In genomic region chr15:89425711-89426121, GRCm38 (mm10) we compare ENCODE assay signal across 9 mouse cellular contexts. TPM values are rescaled to one million over a fixed set of nuclear protein-coding genes. Genes with fewer than 3 reads are reported as not detected.
DNase-seq lines count a peak whose midpoint lies in the region; ATAC-seq and TF ChIP-seq lines count a peak whose summit lies in the region.
"Had no signal": no experiment of that assay in that cellular context is flagged by ENCODE, and none has a peak within 500 bp of the region (broad histone marks: within the 10 kb centered on the region; RNA-seq: fewer than 3 reads in every experiment).

Gene Cpt1b (minus strand): TSS chr15:89425863.

- no peak within 1 kb of the TSS for H3K4me3 ChIP-seq in neural tube, embryonic 12.5 days
- H3K4me3 ChIP-seq in heart, adult 2 months: peak within 1 kb of the TSS; percentile 50
- no peak within 1 kb of the TSS for H3K4me3 ChIP-seq in kidney, postnatal 0 days (replicated peaks; ENCODE audit: low read depth, low read length)
- H3K4me3 ChIP-seq: lung, embryonic 15.5 days had no signal

- peaks cover 36% of the 10 kb centered on the region for H3K36me3 ChIP-seq in neural tube, embryonic 12.5 days
- peaks cover 8% of the 10 kb centered on the region for H3K36me3 ChIP-seq in heart, adult 2 months (ENCODE audit: control insufficient read depth, insufficient read depth, low read length)
- H3K36me3 ChIP-seq in kidney, postnatal 0 days (ENCODE audit: insufficient read depth, low read length): peaks cover 9% of the 10 kb centered on the region; the same call in 1 of the 2 replicates

- DNase-seq in neural tube, embryonic 10.5 days (ENCODE audit: extremely low spot score, low spot score): no peak
- DNase-seq in heart, adult 2 months: peak; percentile 69 to 83
- DNase-seq in kidney, postnatal 0 days (ENCODE audit: low spot score): peak; percentile 27
- no peak for DNase-seq in adipocyte (ENCODE audit: low spot score)
- DNase-seq in lung, postnatal 36 days: no peak
- DNase-seq in layer of hippocampus, adult 8-10 months (ENCODE audit: low spot score in 2 of 2): no peak

- intact Hi-C loops in heart, adult 2 months (cut with DNase I): no loop called here

- no peak for TF ChIP-seq CTCF in heart, adult 2 months (IDR thresholded peaks at IDR 0.05)
- TF ChIP-seq CTCF in kidney, postnatal 0 days (IDR thresholded peaks at IDR 0.05; ENCODE audit: low read depth): no peak

- no peaks in the 10 kb centered on the region for H3K79me2 ChIP-seq in heart, adult 2 months (replicated peaks; ENCODE audit: control insufficient read depth, insufficient read depth, low read length)

- no peak within 1 kb of the TSS for H3K9ac ChIP-seq in neural tube, embryonic 12.5 days
- H3K9ac ChIP-seq in heart, adult 2 months (ENCODE audit: low read depth, low read length): peak within 1 kb of the TSS; percentile 77
- 0 out of 2 replicates have a peak within 1 kb of the TSS, but pooled peaks have one; percentile 32 for H3K9ac ChIP-seq in kidney, postnatal 0 days (ENCODE audit: low read depth, low read length)
- H3K9ac ChIP-seq: lung, embryonic 15.5 days had no signal

- H3K27ac ChIP-seq in neural tube, embryonic 12.5 days: no peak within 1 kb of the TSS
- H3K27ac ChIP-seq in heart, adult 2 months: peak within 1 kb of the TSS; percentile 99
- H3K27ac ChIP-seq in kidney, postnatal 0 days: peak within 1 kb of the TSS; percentile 62; the same call in 1 of the 2 replicates
- H3K27ac ChIP-seq: lung, embryonic 15.5 days had no signal

- no peaks in the 10 kb centered on the region for H3K27me3 ChIP-seq in neural tube, embryonic 12.5 days (replicated peaks)
- no peaks in the 10 kb centered on the region for H3K27me3 ChIP-seq in heart, adult 2 months (ENCODE audit: control insufficient read depth, insufficient read depth, low read length)
- no peaks in the 10 kb centered on the region for H3K27me3 ChIP-seq in kidney, postnatal 0 days (ENCODE audit: insufficient read depth, low read length)
- H3K27me3 ChIP-seq: lung, embryonic 15.5 days had no signal

- no peaks in the 10 kb centered on the region for H3K9me3 ChIP-seq in neural tube, embryonic 12.5 days
- no peaks in the 10 kb centered on the region for H3K9me3 ChIP-seq in kidney, postnatal 0 days (replicated peaks; ENCODE audit: low read length)
- H3K9me3 ChIP-seq: lung, embryonic 15.5 days had no signal

- H3K4me2 ChIP-seq in neural tube, embryonic 12.5 days (replicated peaks): peak within 1 kb of the TSS; percentile 5; the same call in 1 of the 2 replicates
- H3K4me2 ChIP-seq in kidney, postnatal 0 days (ENCODE audit: low read length): peak within 1 kb of the TSS; percentile 34; the same call in 1 of the 2 replicates
- H3K4me2 ChIP-seq: lung, embryonic 15.5 days had no signal

- no peak for ATAC-seq in neural tube, embryonic 12.5 days (ENCODE audit: low FRiP score, low read depth)
- ATAC-seq in kidney, postnatal 0 days (replicated peaks; ENCODE audit: low FRiP score, low read depth): 0 out of 2 replicates have a peak, but pooled peaks have one; percentile 18
- no peak for ATAC-seq in megakaryocyte progenitor cell, adult 5-6 weeks (replicated peaks; ENCODE audit: poor library complexity)

- H3K4me1 ChIP-seq in neural tube, embryonic 12.5 days: peaks cover 12% of the 10 kb centered on the region; the same call in 1 of the 2 replicates
- H3K4me1 ChIP-seq in heart, adult 2 months (ENCODE audit: control insufficient read depth, insufficient read depth, low read length): no peaks in the 10 kb centered on the region; the same call in 1 of the 2 replicates
- H3K4me1 ChIP-seq in kidney, postnatal 0 days (replicated peaks; ENCODE audit: insufficient read depth, low read length): peaks cover 18% of the 10 kb centered on the region; the same call in 1 of the 2 replicates

- WGBS in neural tube, embryonic 12.5 days: 26% methylated on average over 6 of the region's 6 CpGs
- 40% methylated on average over 6 of the region's 6 CpGs for WGBS in heart, adult 2 months
- WGBS in kidney, postnatal 0 days: 30% methylated on average over 6 of the region's 6 CpGs

- TF ChIP-seq EP300 in heart, adult 2 months (IDR thresholded peaks at IDR 0.05; ENCODE audit: insufficient read depth, low read depth, low read length): peak; percentile 87

- peak; percentile 85 for TF ChIP-seq POLR2A in heart, adult 2 months (IDR thresholded peaks at IDR 0.05; ENCODE audit: insufficient read depth, low read depth, low read length)

RNA-seq across cellular contexts. Expression of gene Cpt1b, which starts in this region (rescaled TPM):
- polyA plus RNA-seq in neural tube, embryonic 12.5 days (2016; fragmentation: Nextera tagmentation; extraction: Ambion mirVana): 0.85 and 1.4 TPM in 2 replicates
- 100 to 1,000 TPM; 565 to 584 TPM for total RNA-seq in heart, adult 2 months (2021)
- 786 and 953 TPM in 2 replicates for polyA plus RNA-seq in heart, adult 2 months (2012; rRNA removed)
- polyA plus RNA-seq in kidney, postnatal 0 days (2015; fragmentation: Nextera tagmentation; extraction: Ambion mirVana): 23.7 and 26.2 TPM in 2 replicates
- 1.5 and 1.9 TPM in 2 replicates for total RNA-seq in megakaryocyte progenitor cell, adult 5-6 weeks (2015)
- 2.3 and 2.5 TPM in 2 replicates for total RNA-seq in megakaryocyte progenitor cell, adult 5-6 weeks (2017)
- total RNA-seq in layer of hippocampus, adult 8-10 months (2022): 1 to 10 TPM; 1.5 to 3.7 (median 2.8) TPM

Comparison
In these comparisons a context has a peak if more than half of its experiments do, and no peak if none do; other contexts are left out.
1. RNA of gene Cpt1b (total RNA-seq): 565 to 584 TPM in heart, adult 2 months; 1.5 to 3.7 TPM in layer of hippocampus, adult 8-10 months and 1.5 to 2.5 TPM in megakaryocyte progenitor cell, adult 5-6 weeks; every median in the first group is over 100 times any median in the second.
2. RNA of gene Cpt1b (polyA plus RNA-seq): 786 to 953 TPM in heart, adult 2 months; 23.7 to 26.2 TPM in kidney, postnatal 0 days and 0.85 to 1.4 TPM in neural tube, embryonic 12.5 days; every median in the first group is over 10 times any median in the second.
3. DNase-seq: peak in heart, adult 2 months (2 of 2) and kidney, postnatal 0 days (single experiment); none in neural tube, embryonic 10.5 days (single experiment), adipocyte (single experiment), lung, postnatal 36 days (single experiment) and layer of hippocampus, adult 8-10 months (0 of 2).